Mouse (Mus musculus) midbrain, embryonic 12.5 days (tissue): ENCODE data around the gene Gtf2a1. TPM values are rescaled to one million over a fixed set of nuclear protein-coding genes. Genes with fewer than 3 reads are reported as not detected.
"Not testable (repeated sequence)": the region's sequence is repeated elsewhere in the genome, so short reads cannot be mapped to it uniquely, and the experiment has no call there.

Experiments used
- ATAC-seq: fragments of 200-750 bp; cut with Nextera tagmentation; 2 replicates; pipeline ENCODE4 v1.8.0; 2017; ENCODE audit warnings: low read depth, moderate TSS enrichment, moderate library complexity; ENCODE audit not compliant: low FRiP score
- H3K27ac ChIP-seq: fragments of 300-500 bp; sonication (generic); replicated peaks from 2 replicates; pipeline ENCODE4 v1.5.1; 2016; ENCODE audit warnings: mild to moderate bottlenecking
- H3K27me3 ChIP-seq: fragments of 300-500 bp; sonication (generic); 2 replicates; pipeline ENCODE4 v1.6.1; 2016; ENCODE audit warnings: mild to moderate bottlenecking
- H3K36me3 ChIP-seq: fragments of 300-500 bp; sonication (generic); 2 replicates; pipeline ENCODE4 v1.6.1; 2016
- H3K4me1 ChIP-seq: fragments of 300-500 bp; sonication (generic); 2 replicates; pipeline ENCODE4 v1.6.1; 2016
- H3K4me2 ChIP-seq: fragments of 300-500 bp; sonication (generic); replicated peaks from 2 replicates; pipeline ENCODE4 v1.6.1; 2016; ENCODE audit warnings: mild to moderate bottlenecking, moderate library complexity
- H3K4me3 ChIP-seq: fragments of 300-500 bp; sonication (generic); 2 replicates; pipeline ENCODE4 v1.5.1; 2016; ENCODE audit warnings: mild to moderate bottlenecking
- H3K9ac ChIP-seq: fragments of 300-500 bp; sonication (generic); replicated peaks from 2 replicates; pipeline ENCODE4 v1.6.1; 2016; ENCODE audit warnings: mild to moderate bottlenecking, moderate library complexity
- H3K9me3 ChIP-seq: fragments of 300-500 bp; sonication (generic); 2 replicates; pipeline ENCODE4 v1.6.1; 2016; ENCODE audit warnings: mild to moderate bottlenecking
- WGBS: fragments of 180-500 bp; shearing (Covaris S2); methylation state at CpG from one replicate; pipeline ENCODE4 v1.1.7; 2016; 5-methylcytosine and 5-hydroxymethylcytosine counted together
- polyA plus RNA-seq: library from polyadenylated mRNA; unstranded; fragments of >200 nt; fragmentation: Nextera tagmentation; extraction: Ambion mirVana; gene quantifications from 2 replicates; pipeline ENCODE4 v1.2.1, GENCODE M21; 2016

Gtf2a1 gene
- polyA plus RNA-seq, 1 experiment from 2014 or later: 80.7 TPM

DNA sequence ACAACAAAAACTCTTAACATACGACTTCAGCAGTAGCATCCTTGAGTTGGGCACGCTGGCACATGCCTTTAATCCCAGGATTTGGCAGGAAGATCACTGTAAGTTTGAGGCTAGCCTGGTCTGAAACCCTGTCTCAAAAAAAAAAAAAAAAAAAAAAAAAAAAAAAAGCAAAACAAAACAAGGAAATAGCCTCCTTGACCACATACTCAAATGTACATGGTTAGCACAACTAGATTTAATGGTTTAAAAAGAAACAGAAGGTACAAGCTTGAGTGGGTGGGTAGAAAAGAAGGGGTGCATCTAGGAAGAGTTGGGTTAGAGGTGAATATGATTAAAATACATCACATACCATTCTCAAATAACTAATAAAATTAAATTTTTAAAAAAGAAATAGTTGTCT, 18.6 kb downstream of the Gtf2a1 start:
- Histone ChIP-seq H3K27me3 (no peaks in the 10 kb centered on the region), H3K9me3 (no peaks in the 10 kb centered on the region), H3K27ac (no peak overlapping the region), H3K4me3 (no peak overlapping the region), H3K4me2 (no peak overlapping the region), H3K9ac (no peak overlapping the region), H3K36me3 (peaks cover 78% of the 10 kb centered on the region), H3K4me1 (no peaks in the 10 kb centered on the region)
- ATAC-seq: no peak
- 95% methylated on average over 2 of the region's 2 CpGs for WGBS

DNA sequence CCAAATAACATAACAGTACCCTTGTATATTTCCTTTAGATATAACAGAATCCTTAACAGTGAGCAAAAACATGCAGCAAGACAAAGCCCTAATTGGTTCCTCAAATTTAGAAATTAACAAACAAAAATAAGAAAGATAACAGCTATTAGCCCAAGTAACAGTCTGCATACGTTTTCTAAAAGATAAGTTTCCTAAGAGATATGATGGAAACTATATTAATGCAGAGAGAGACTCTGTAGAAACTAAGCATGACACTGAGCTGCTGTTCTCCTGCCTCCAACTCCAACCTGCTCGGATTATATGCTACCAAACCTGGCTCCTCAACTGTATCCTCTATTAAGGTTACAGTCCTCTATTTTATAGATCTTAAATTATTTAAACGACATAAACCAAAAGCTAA, 21.0 kb downstream of the Gtf2a1 start:
- Histone ChIP-seq H3K27me3 (no peaks in the 10 kb centered on the region), H3K4me2 (no peak overlapping the region), H3K27ac (no peak overlapping the region), H3K4me1 (no peaks in the 10 kb centered on the region), H3K4me3 (no peak overlapping the region), H3K9ac (no peak overlapping the region), H3K9me3 (no peaks in the 10 kb centered on the region), H3K36me3 (peaks cover 80% of the 10 kb centered on the region)
- 90% methylated on average over 3 of the region's 3 CpGs for WGBS
- ATAC-seq: no peak

DNA sequence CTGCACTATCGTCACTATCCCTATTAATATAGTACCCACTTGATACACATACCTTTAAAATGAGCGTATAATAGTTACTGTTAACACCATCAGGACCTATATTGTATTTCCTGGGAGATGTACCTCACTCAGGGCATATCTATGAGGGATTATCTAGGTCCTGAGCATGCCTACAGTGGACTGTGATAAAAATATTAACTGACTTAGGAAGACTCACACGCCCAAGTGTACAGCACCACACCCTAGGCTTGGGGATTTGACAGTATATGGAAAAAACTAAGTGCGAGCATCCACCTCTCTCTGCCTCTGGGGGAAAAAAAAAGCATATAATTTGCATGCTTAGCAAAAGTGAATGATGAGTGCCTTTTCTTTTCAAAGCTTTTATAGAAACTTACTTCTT, 23.1 kb downstream of the Gtf2a1 start:
- ATAC-seq: no peak
- no peak overlapping the region for H3K27ac ChIP-seq
- H3K4me2 ChIP-seq: no peak overlapping the region
- no peaks in the 10 kb centered on the region for H3K9me3 ChIP-seq
- WGBS: 97% methylated on average over 4 of the region's 4 CpGs
- H3K36me3 ChIP-seq: peaks cover 80% of the 10 kb centered on the region
- H3K27me3 ChIP-seq: no peaks in the 10 kb centered on the region
- H3K4me3 ChIP-seq: no peak overlapping the region
- H3K4me1 ChIP-seq: no peaks in the 10 kb centered on the region
- H3K9ac ChIP-seq: no peak overlapping the region

- not testable (repeated sequence) for H3K9ac ChIP-seq, H3K4me1 ChIP-seq, H3K9me3 ChIP-seq, H3K27me3 ChIP-seq, H3K4me2 ChIP-seq, H3K4me3 ChIP-seq, H3K27ac ChIP-seq
- ATAC-seq: 0 out of 2 replicates have a peak, but pooled peaks have one; percentile 44
- peaks cover 35% of the 10 kb centered on the region for H3K36me3 ChIP-seq
- WGBS: 79% methylated on average over 4 of the region's 4 CpGs
These were observed 32.1 kb downstream of the Gtf2a1 start for GRCm38 (mm10) chr12:91558152-91558551.

GRCm38 (mm10) chr12:91557358-91558005, 32.8 kb downstream of the Gtf2a1 start:
- peaks cover 28% of the 10 kb centered on the region for H3K36me3 ChIP-seq
- not testable (repeated sequence) for H3K9ac ChIP-seq, H3K4me3 ChIP-seq, H3K4me1 ChIP-seq, H3K4me2 ChIP-seq, H3K27ac ChIP-seq, H3K27me3 ChIP-seq, H3K9me3 ChIP-seq
- WGBS: 90% methylated on average over 8 of the region's 8 CpGs
- ATAC-seq: peak; percentile 65

GRCm38 (mm10) chr12:91551773-91552526, 38.3 kb downstream of the Gtf2a1 start:
- Histone ChIP-seq H3K4me3 (no peak overlapping the region), H3K9ac (no peak overlapping the region), H3K27me3 (no peaks in the 10 kb centered on the region), H3K4me1 (peaks cover 6% of the 10 kb centered on the region; the same call in 1 of the 2 replicates), H3K36me3 (peaks cover 10% of the 10 kb centered on the region), H3K9me3 (no peaks in the 10 kb centered on the region), H3K4me2 (no peak overlapping the region), H3K27ac (no peak overlapping the region)
- 82% methylated on average over 19 of the region's 19 CpGs for WGBS
- ATAC-seq: peak; percentile 79

DNA sequence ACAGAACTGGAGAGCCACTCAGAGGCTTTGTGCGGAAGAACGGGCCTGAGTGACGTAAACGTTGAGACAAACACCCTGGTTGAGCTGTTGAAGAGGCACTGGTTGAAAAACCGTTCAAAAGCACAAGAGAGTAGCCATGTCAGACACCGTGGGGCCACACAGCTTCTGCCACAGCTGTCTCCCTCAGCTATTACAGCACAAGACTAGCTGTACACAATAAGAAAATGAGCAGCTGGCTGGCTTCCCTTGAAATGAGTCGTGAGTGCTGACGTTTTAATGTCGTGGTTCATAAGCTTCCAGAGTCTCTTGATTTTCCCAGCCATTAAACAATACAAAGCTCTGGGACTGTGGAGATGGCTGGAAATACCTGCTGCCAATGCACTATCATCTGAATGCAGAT, 40.8 kb downstream of the Gtf2a1 start:
- H3K4me3 ChIP-seq: no peak overlapping the region
- peaks cover 6% of the 10 kb centered on the region; the same call in 1 of the 2 replicates for H3K36me3 ChIP-seq
- H3K9ac ChIP-seq: no peak overlapping the region
- peaks cover 6% of the 10 kb centered on the region; the same call in 1 of the 2 replicates for H3K4me1 ChIP-seq
- no peak overlapping the region for H3K4me2 ChIP-seq
- H3K27ac ChIP-seq: no peak overlapping the region
- ATAC-seq: no peak
- H3K9me3 ChIP-seq: no peaks in the 10 kb centered on the region
- WGBS: 72% methylated on average over 9 of the region's 9 CpGs
- no peaks in the 10 kb centered on the region for H3K27me3 ChIP-seq

DNA sequence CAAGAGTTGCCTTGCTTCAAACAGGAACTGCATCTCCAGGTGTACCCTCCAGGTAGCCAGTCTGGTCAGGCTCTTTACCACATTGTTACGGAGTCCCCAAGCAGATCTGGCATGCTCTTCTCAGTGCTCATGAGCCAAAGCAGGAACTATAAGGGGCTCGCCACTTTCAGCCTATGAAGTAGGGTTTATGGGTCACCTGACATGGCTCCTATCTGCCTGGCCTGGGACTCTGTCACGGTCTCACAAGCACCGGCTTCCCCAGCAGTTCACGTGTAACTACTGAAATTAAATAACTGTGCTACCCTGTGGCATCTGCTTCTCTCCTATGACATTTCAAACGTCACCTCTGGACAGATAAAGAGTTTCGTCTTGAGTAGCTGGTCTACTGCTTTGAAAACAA, 50.1 kb downstream of the Gtf2a1 start:
- Histone ChIP-seq H3K27me3 (no peaks in the 10 kb centered on the region), H3K4me3 (no peak overlapping the region), H3K4me2 (no peak overlapping the region), H3K4me1 (no peaks in the 10 kb centered on the region), H3K9ac (no peak overlapping the region), H3K36me3 (no peaks in the 10 kb centered on the region), H3K9me3 (no peaks in the 10 kb centered on the region), H3K27ac (no peak overlapping the region)
- 95% methylated on average over 7 of the region's 7 CpGs for WGBS
- ATAC-seq: no peak

GRCm38 (mm10) chr12:91534514-91534913, 55.8 kb downstream of the Gtf2a1 start:
- Histone ChIP-seq H3K4me1 (no peaks in the 10 kb centered on the region), H3K9me3 (no peaks in the 10 kb centered on the region), H3K4me2 (no peak overlapping the region), H3K9ac (no peak overlapping the region), H3K4me3 (no peak overlapping the region), H3K27ac (no peak overlapping the region), H3K36me3 (no peaks in the 10 kb centered on the region), H3K27me3 (no peaks in the 10 kb centered on the region)
- WGBS: 94% methylated on average over 6 of the region's 6 CpGs
- ATAC-seq: no peak

GRCm38 (mm10) chr12:91523626-91524025, 66.7 kb downstream of the Gtf2a1 start:
- H3K27me3 ChIP-seq: no peaks in the 10 kb centered on the region
- H3K4me3 ChIP-seq: no peak overlapping the region
- no peak for ATAC-seq
- H3K27ac ChIP-seq: no peak overlapping the region
- no peaks in the 10 kb centered on the region for H3K9me3 ChIP-seq
- H3K9ac ChIP-seq: no peak overlapping the region
- H3K4me2 ChIP-seq: no peak overlapping the region
- H3K4me1 ChIP-seq: no peaks in the 10 kb centered on the region
- no peaks in the 10 kb centered on the region for H3K36me3 ChIP-seq
- 84% methylated on average over 3 of the region's 3 CpGs for WGBS

GRCm38 (mm10) chr12:91517808-91518207, 72.5 kb downstream of the Gtf2a1 start:
- H3K27me3 ChIP-seq: no peaks in the 10 kb centered on the region
- no peak for ATAC-seq
- H3K36me3 ChIP-seq: no peaks in the 10 kb centered on the region
- H3K9ac ChIP-seq: no peak overlapping the region
- no peak overlapping the region for H3K4me3 ChIP-seq
- no peaks in the 10 kb centered on the region for H3K4me1 ChIP-seq
- H3K9me3 ChIP-seq: no peaks in the 10 kb centered on the region
- H3K27ac ChIP-seq: no peak overlapping the region
- WGBS: 75% methylated on average over 3 of the region's 3 CpGs
- no peak overlapping the region for H3K4me2 ChIP-seq

DNA sequence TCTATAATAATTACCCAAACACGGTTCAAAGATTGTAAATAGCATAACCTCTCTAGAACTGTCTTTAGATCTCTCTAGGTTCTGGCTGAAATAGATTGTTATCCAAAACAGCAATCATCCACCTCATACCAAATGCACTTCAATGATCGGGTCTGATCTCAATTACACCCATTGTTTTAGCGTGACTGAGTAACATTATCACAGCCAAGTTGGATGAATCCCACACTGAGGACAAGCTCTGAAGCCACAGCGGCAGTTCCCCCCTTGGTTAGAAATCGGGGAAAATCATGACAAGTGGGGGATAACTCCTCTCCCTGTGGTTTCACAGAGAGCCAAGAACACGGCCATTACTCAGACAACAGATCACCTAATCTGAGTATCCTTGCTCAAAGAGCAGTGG, 76.3 kb downstream of the Gtf2a1 start:
- Histone ChIP-seq H3K9me3 (no peaks in the 10 kb centered on the region), H3K27ac (no peak overlapping the region), H3K9ac (no peak overlapping the region), H3K4me2 (no peak overlapping the region), H3K4me3 (no peak overlapping the region), H3K4me1 (peaks cover 8% of the 10 kb centered on the region; the same call in 1 of the 2 replicates), H3K36me3 (no peaks in the 10 kb centered on the region), H3K27me3 (no peaks in the 10 kb centered on the region)
- 80% methylated on average over 6 of the region's 6 CpGs for WGBS
- no peak for ATAC-seq
